Comparison of ENCODE assay signal across 13 mouse cellular contexts in genomic region chr9:75632111-75632510, GRCm38 (mm10). TPM values are rescaled to one million over a fixed set of nuclear protein-coding genes. Genes with fewer than 3 reads are reported as not detected.
DNase-seq lines count a peak whose midpoint lies in the region; ATAC-seq and TF ChIP-seq lines count a peak whose summit lies in the region.
"Had no signal": no experiment of that assay in that cellular context is flagged by ENCODE, and none has a peak within 500 bp of the region (broad histone marks: within the 10 kb centered on the region; RNA-seq: fewer than 3 reads in every experiment).

No protein-coding gene starts in this region.

- no peaks in the 10 kb centered on the region for H3K4me1 ChIP-seq in forebrain, postnatal 0 days (ENCODE audit: insufficient read depth)
- no peaks in the 10 kb centered on the region for H3K4me1 ChIP-seq in forebrain, embryonic 16.5 days (replicated peaks; ENCODE audit: control insufficient read depth, insufficient read depth, low read length)
- H3K4me1 ChIP-seq in brown adipose tissue, adult 24 weeks (ENCODE audit: control insufficient read depth, insufficient read depth, insufficient read length, low read length), result no peaks in the 10 kb centered on the region; the same call in 1 of the 2 replicates
- H3K4me1 ChIP-seq in embryonic facial prominence, embryonic 12.5 days, result peaks cover 6% of the 10 kb centered on the region; the same call in 1 of the 2 replicates
- H3K4me1 ChIP-seq: liver, embryonic 15.5 days had no signal

- H3K9ac ChIP-seq in forebrain, postnatal 0 days, result no peak overlapping the region
- H3K9ac ChIP-seq in forebrain, embryonic 16.5 days (replicated peaks; ENCODE audit: low read depth, low read length), result no peak overlapping the region
- H3K9ac ChIP-seq in embryonic facial prominence, embryonic 12.5 days, result no peak overlapping the region
- H3K9ac ChIP-seq: liver, embryonic 15.5 days had no signal

- peaks cover 8% of the 10 kb centered on the region for H3K36me3 ChIP-seq in forebrain, postnatal 0 days (ENCODE audit: insufficient read depth)
- no peaks in the 10 kb centered on the region for H3K36me3 ChIP-seq in forebrain, embryonic 16.5 days (ENCODE audit: control insufficient read depth, insufficient read depth)
- no peaks in the 10 kb centered on the region for H3K36me3 ChIP-seq in embryonic facial prominence, embryonic 12.5 days
- H3K36me3 ChIP-seq: liver, embryonic 15.5 days had no signal

- no peaks in the 10 kb centered on the region for H3K9me3 ChIP-seq in forebrain, postnatal 0 days (ENCODE audit: low read length)
- no peaks in the 10 kb centered on the region for H3K9me3 ChIP-seq in forebrain, embryonic 16.5 days (ENCODE audit: control insufficient read depth, low read length)
- no peaks in the 10 kb centered on the region for H3K9me3 ChIP-seq in embryonic facial prominence, embryonic 12.5 days
- H3K9me3 ChIP-seq: liver, embryonic 15.5 days had no signal

- no peak overlapping the region for H3K4me3 ChIP-seq in forebrain, postnatal 0 days (ENCODE audit: low read depth, low read length)
- H3K4me3 ChIP-seq in forebrain, embryonic 16.5 days (replicated peaks; ENCODE audit: low read length), result no peak overlapping the region
- no peak overlapping the region for H3K4me3 ChIP-seq in brown adipose tissue, adult 24 weeks (ENCODE audit: insufficient read depth, low read depth, low read length)
- H3K4me3 ChIP-seq in embryonic facial prominence, embryonic 12.5 days, result no peak overlapping the region
- H3K4me3 ChIP-seq: liver, embryonic 15.5 days; myocyte had no signal

- no peak for DNase-seq in forebrain, postnatal 0 days
- DNase-seq in lung, adult 18-20 months, result peak; percentile 8 to 19
- DNase-seq in lung, postnatal 10 days, result no peak
- no peak for DNase-seq in B cell, adult 2 months
- DNase-seq in right cerebral cortex, adult 18-20 months, result no peak
- DNase-seq: adrenal gland, postnatal 10 days; heart, postnatal 10 days; right cerebral cortex, postnatal 4 days had no signal

- no peak overlapping the region; the same call in 1 of the 2 replicates for H3K27ac ChIP-seq in forebrain, postnatal 0 days (ENCODE audit: low read depth, low read length)
- H3K27ac ChIP-seq in forebrain, embryonic 16.5 days (ENCODE audit: low read length), result no peak overlapping the region
- 0 out of 2 replicates have a peak overlapping the region, but pooled peaks have one; percentile 22 for H3K27ac ChIP-seq in brown adipose tissue, adult 24 weeks (replicated peaks; ENCODE audit: low read depth, low read length)
- peak overlapping the region; percentile 41; the same call in 1 of the 2 replicates for H3K27ac ChIP-seq in embryonic facial prominence, embryonic 12.5 days
- H3K27ac ChIP-seq: liver, embryonic 15.5 days had no signal

- TF ChIP-seq CTCF in forebrain, postnatal 0 days (IDR thresholded peaks at IDR 0.05; ENCODE audit: low read depth), result no peak

- peak; percentile 38 for ATAC-seq in forebrain, postnatal 0 days
- ATAC-seq in forebrain, embryonic 16.5 days, result no peak
- peak; percentile 57; the same call in 1 of the 2 replicates for ATAC-seq in embryonic facial prominence, embryonic 12.5 days (ENCODE audit: insufficient number of reproducible peaks, insufficient read depth, low FRiP score, low TSS enrichment)

- no peak overlapping the region for H3K4me2 ChIP-seq in forebrain, postnatal 0 days (ENCODE audit: low read depth)
- H3K4me2 ChIP-seq in forebrain, embryonic 16.5 days (ENCODE audit: low read length), result no peak overlapping the region
- no peak overlapping the region for H3K4me2 ChIP-seq in embryonic facial prominence, embryonic 12.5 days (replicated peaks)
- H3K4me2 ChIP-seq: liver, embryonic 15.5 days had no signal

- WGBS in forebrain, postnatal 0 days, result 51% methylated on average over 10 of the region's 10 CpGs
- 54% methylated on average over 10 of the region's 10 CpGs for WGBS in forebrain, embryonic 16.5 days
- 25% methylated on average over 10 of the region's 10 CpGs for WGBS in embryonic facial prominence, embryonic 12.5 days

- no peaks in the 10 kb centered on the region for H3K27me3 ChIP-seq in forebrain, postnatal 0 days (ENCODE audit: insufficient read depth, low read length)
- no peaks in the 10 kb centered on the region for H3K27me3 ChIP-seq in forebrain, embryonic 16.5 days (replicated peaks; ENCODE audit: control insufficient read depth, insufficient read depth, low read length)
- no peaks in the 10 kb centered on the region for H3K27me3 ChIP-seq in embryonic facial prominence, embryonic 12.5 days

RNA-seq across cellular contexts. Expression of gene Lysmd2, which starts 6.6 kb away (rescaled TPM):
- 36.2 and 44.7 TPM in 2 replicates for total RNA-seq in forebrain, postnatal 0 days (2014; rRNA removed)
- 39.5 and 40.8 TPM in 2 replicates for polyA plus RNA-seq in forebrain, postnatal 0 days (2015; fragmentation: Nextera tagmentation; extraction: Ambion mirVana)
- 26.7 and 28.2 TPM in 2 replicates for polyA plus RNA-seq in forebrain, embryonic 16.5 days (2015; fragmentation: Nextera tagmentation; extraction: Ambion mirVana)
- polyA plus RNA-seq in brown adipose tissue, adult 24 weeks (2012; ENCODE audit: insufficient read depth, insufficient read length, missing spikeins), result 8.8 and 9.6 TPM in 2 replicates
- 28.5 and 28.6 TPM in 2 replicates for polyA plus RNA-seq in embryonic facial prominence, embryonic 12.5 days (2016; fragmentation: Nextera tagmentation; extraction: Ambion mirVana)

RNA-seq across cellular contexts. Expression of gene Tmod2, which starts 21.0 kb away (rescaled TPM):
- total RNA-seq in forebrain, postnatal 0 days (2014; rRNA removed), result 164 and 185 TPM in 2 replicates
- 224 and 406 TPM in 2 replicates for polyA plus RNA-seq in forebrain, postnatal 0 days (2015; fragmentation: Nextera tagmentation; extraction: Ambion mirVana)
- 252 and 274 TPM in 2 replicates for polyA plus RNA-seq in forebrain, embryonic 16.5 days (2015; fragmentation: Nextera tagmentation; extraction: Ambion mirVana)
- polyA plus RNA-seq in brown adipose tissue, adult 24 weeks (2012; ENCODE audit: insufficient read depth, insufficient read length, missing spikeins), result 1.9 and 2.0 TPM in 2 replicates
- 36.0 and 40.1 TPM in 2 replicates for polyA plus RNA-seq in embryonic facial prominence, embryonic 12.5 days (2016; fragmentation: Nextera tagmentation; extraction: Ambion mirVana)

RNA-seq across cellular contexts. Expression of gene Scg3, which starts 51.7 kb away (rescaled TPM):
- total RNA-seq in forebrain, postnatal 0 days (2014; rRNA removed), result 145 and 172 TPM in 2 replicates
- 116 and 137 TPM in 2 replicates for polyA plus RNA-seq in forebrain, postnatal 0 days (2015; fragmentation: Nextera tagmentation; extraction: Ambion mirVana)
- 114 and 125 TPM in 2 replicates for polyA plus RNA-seq in forebrain, embryonic 16.5 days (2015; fragmentation: Nextera tagmentation; extraction: Ambion mirVana)
- 1.4 TPM in 1 of 2 replicates, not detected in the other for polyA plus RNA-seq in brown adipose tissue, adult 24 weeks (2012; ENCODE audit: insufficient read depth, insufficient read length, missing spikeins)
- polyA plus RNA-seq in embryonic facial prominence, embryonic 12.5 days (2016; fragmentation: Nextera tagmentation; extraction: Ambion mirVana), result 8.5 and 10.8 TPM in 2 replicates
- polyA plus RNA-seq: liver, embryonic 15.5 days; myocyte had no signal

Comparison
In these comparisons a context has a peak if more than half of its experiments do, and no peak if none do; other contexts are left out.
1. DNase-seq: peak in lung, adult 18-20 months (2 of 2); none in forebrain, postnatal 0 days (single experiment), lung, postnatal 10 days (single experiment), B cell, adult 2 months (0 of 2) and right cerebral cortex, adult 18-20 months (single experiment).
2. H3K27ac ChIP-seq: peak in brown adipose tissue, adult 24 weeks (single experiment) and embryonic facial prominence, embryonic 12.5 days (single experiment); none in forebrain, postnatal 0 days (single experiment) and forebrain, embryonic 16.5 days (single experiment).
3. RNA of gene Tmod2, which starts 21.0 kb away (polyA plus RNA-seq): 224 to 406 TPM in forebrain, postnatal 0 days, 252 to 274 TPM in forebrain, embryonic 16.5 days and 36.0 to 40.1 TPM in embryonic facial prominence, embryonic 12.5 days; 1.9 to 2.0 TPM in brown adipose tissue, adult 24 weeks; every median in the first group is over 10 times any median in the second.